Mouse (Mus musculus): ENCODE results near the gene Fgd4.
"Not testable (repeated sequence)": the region's sequence is repeated elsewhere in the genome, so short reads cannot be mapped to it uniquely, and the experiment has no call there.

Gene Fgd4

GRCm38 (mm10) chr16:16542956-16543441 is 57.4 kb downstream of the Fgd4 start:
- no peak for DNase-seq (ENCODE audit: low spot score)

- not testable (repeated sequence) for DNase-seq (ENCODE audit: low spot score)
Measured at GRCm38 (mm10) chr16:16539396-16539795, 61.0 kb downstream of the Fgd4 start.

GRCm38 (mm10) chr16:16535232-16535631 is 65.1 kb downstream of the Fgd4 start:
- no peak for DNase-seq (ENCODE audit: low spot score)

GRCm38 (mm10) chr16:16528014-16528413 is 72.3 kb downstream of the Fgd4 start:
- no peak for DNase-seq (ENCODE audit: low spot score)

- DNase-seq (ENCODE audit: low spot score), result peak; percentile 21
Measured at GRCm38 (mm10) chr16:16527267-16527666, 73.1 kb downstream of the Fgd4 start.

GRCm38 (mm10) chr16:16526741-16527105 is 73.6 kb downstream of the Fgd4 start:
- DNase-seq (ENCODE audit: low spot score), result no peak

- DNase-seq (ENCODE audit: low spot score), result peak; percentile 36
Measured at GRCm38 (mm10) chr16:16526097-16526740, 74.1 kb downstream of the Fgd4 start.

GRCm38 (mm10) chr16:16525266-16525904 is 75.0 kb downstream of the Fgd4 start:
- no peak for DNase-seq (ENCODE audit: low spot score)

- DNase-seq (ENCODE audit: low spot score), result no peak
Measured at GRCm38 (mm10) chr16:16523632-16524031, 76.7 kb downstream of the Fgd4 start.

GRCm38 (mm10) chr16:16522869-16523268 is 77.5 kb downstream of the Fgd4 start:
- DNase-seq (ENCODE audit: low spot score), result not testable (repeated sequence)

GRCm38 (mm10) chr16:16501491-16501890 is 98.9 kb downstream of the Fgd4 start:
- DNase-seq (ENCODE audit: low spot score), result no peak

GRCm38 (mm10) chr16:16500926-16501325 is 99.4 kb downstream of the Fgd4 start:
- DNase-seq (ENCODE audit: low spot score), result no peak

GRCm38 (mm10) chr16:16498798-16499197 is 101.6 kb downstream of the Fgd4 start:
- DNase-seq (ENCODE audit: low spot score), result no peak

GRCm38 (mm10) chr16:16485523-16486043 is 114.8 kb downstream of the Fgd4 start:
- no peak for DNase-seq (ENCODE audit: low spot score)

- DNase-seq (ENCODE audit: low spot score), result no peak
Measured at GRCm38 (mm10) chr16:16484601-16485000, 115.7 kb downstream of the Fgd4 start.

- not testable (repeated sequence) for DNase-seq (ENCODE audit: low spot score)
Measured at GRCm38 (mm10) chr16:16473451-16473850, 126.9 kb downstream of the Fgd4 start.

GRCm38 (mm10) chr16:16450021-16450420 is 150.3 kb downstream of the Fgd4 start:
- no peak for DNase-seq (ENCODE audit: low spot score)

GRCm38 (mm10) chr16:16438436-16438835 is 161.9 kb downstream of the Fgd4 start:
- DNase-seq (ENCODE audit: low spot score), result peak; percentile 52

- no peak for DNase-seq (ENCODE audit: low spot score)
Measured at GRCm38 (mm10) chr16:16422456-16422855, 177.9 kb downstream of the Fgd4 start.

- not testable (repeated sequence) for DNase-seq (ENCODE audit: low spot score)
Measured at GRCm38 (mm10) chr16:16367217-16367616, 233.1 kb downstream of the Fgd4 start.
